Mouse (Mus musculus) forebrain, embryonic 11.5 days (tissue): Measurements from ENCODE around the gene Dnase1l3. TPM values are rescaled to one million over a fixed set of nuclear protein-coding genes. Genes with fewer than 3 reads are reported as not detected.

Experiments
- ATAC-seq: fragments of 200-750 bp; cut with Nextera tagmentation; replicated peaks from 2 replicates; pipeline ENCODE4 v1.8.0; 2017; ENCODE audit warnings: moderate TSS enrichment; ENCODE audit not compliant: low FRiP score
- DNase-seq: peaks from one replicate; pipeline ENCODE4 v3.0.0-alpha.2; 2017; ENCODE audit warnings: low spot score
- H3K27ac ChIP-seq: fragments of 300-500 bp; sonication (generic); 2 replicates; pipeline ENCODE4 v1.5.1; 2014; ENCODE audit warnings: low read depth, low read length
- H3K27me3 ChIP-seq: fragments of 300-500 bp; sonication (generic); 2 replicates; pipeline ENCODE4 v1.6.1; 2014; ENCODE audit warnings: mild to moderate bottlenecking, low read length, mixed read lengths; ENCODE audit not compliant: control insufficient read depth, insufficient read depth
- H3K36me3 ChIP-seq: fragments of 300-500 bp; sonication (generic); 2 replicates; pipeline ENCODE4 v1.6.1; 2014; ENCODE audit warnings: mild to moderate bottlenecking, low read length, moderate library complexity, mixed read lengths; ENCODE audit not compliant: control insufficient read depth, insufficient read depth
- H3K4me1 ChIP-seq: fragments of 300-500 bp; sonication (generic); replicated peaks from 2 replicates; pipeline ENCODE4 v1.6.1; 2014; ENCODE audit warnings: low read length, mixed read lengths; ENCODE audit not compliant: control insufficient read depth, insufficient read depth
- H3K4me2 ChIP-seq: fragments of 300-500 bp; sonication (generic); 2 replicates; pipeline ENCODE4 v1.6.1; 2014; ENCODE audit warnings: low read depth, mild to moderate bottlenecking, low read length, moderate library complexity, mixed read lengths; ENCODE audit not compliant: severe bottlenecking
- H3K4me3 ChIP-seq: fragments of 300-500 bp; sonication (generic); 2 replicates; pipeline ENCODE4 v1.5.1; 2014; ENCODE audit warnings: low read depth, low read length
- H3K9ac ChIP-seq: fragments of 300-500 bp; sonication (generic); 2 replicates; pipeline ENCODE4 v1.6.1; 2014; ENCODE audit warnings: low read length
- H3K9me3 ChIP-seq: fragments of 300-500 bp; sonication (generic); 2 replicates; pipeline ENCODE4 v1.6.1; 2016; ENCODE audit warnings: low read length, mixed read lengths; ENCODE audit not compliant: control insufficient read depth
- WGBS: fragments of 180-500 bp; shearing (Covaris S2); extraction: QIAGEN DNeasy Blood & Tissue Kit; methylation state at CpG from one replicate; pipeline ENCODE4 v1.1.7; 2014; 5-methylcytosine and 5-hydroxymethylcytosine counted together
- polyA plus RNA-seq: library from polyadenylated mRNA; unstranded; fragments of >200 nt; fragmentation: Nextera tagmentation; extraction: Ambion mirVana; gene quantifications from 2 replicates; pipeline ENCODE4 v1.2.1, GENCODE M21; 2014

The Dnase1l3 gene
- polyA plus RNA-seq, 1 experiment from 2014 or later: not detected

DNA sequence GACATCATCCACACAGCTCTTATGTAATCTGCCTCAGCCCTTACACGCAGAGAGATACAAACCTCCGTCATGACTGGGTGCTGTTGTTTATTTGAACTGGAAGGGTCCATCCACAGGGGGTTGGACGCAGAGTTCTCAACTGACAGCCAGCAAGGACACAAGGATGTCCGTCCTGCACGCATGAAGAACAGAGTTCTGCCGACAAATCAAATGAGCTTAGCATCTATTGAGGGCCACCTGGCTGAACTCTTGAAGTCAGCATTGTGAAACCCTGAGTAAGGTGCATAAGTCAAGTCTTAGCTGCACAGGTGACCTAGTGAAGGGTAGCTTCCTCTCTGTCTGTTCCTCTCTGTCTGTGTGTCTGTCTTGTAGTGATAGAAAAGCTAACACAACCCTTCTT is 41.6 kb upstream of the Dnase1l3 start:
- Histone ChIP-seq H3K9ac (no peak overlapping the region), H3K27ac (no peak overlapping the region), H3K4me1 (no peaks in the 10 kb centered on the region), H3K4me2 (no peak overlapping the region), H3K27me3 (no peaks in the 10 kb centered on the region), H3K36me3 (no peaks in the 10 kb centered on the region), H3K9me3 (no peaks in the 10 kb centered on the region), H3K4me3 (no peak overlapping the region)
- ATAC-seq (no peak), DNase-seq (no peak)
- 92% methylated on average over 6 of the region's 6 CpGs for WGBS

DNA sequence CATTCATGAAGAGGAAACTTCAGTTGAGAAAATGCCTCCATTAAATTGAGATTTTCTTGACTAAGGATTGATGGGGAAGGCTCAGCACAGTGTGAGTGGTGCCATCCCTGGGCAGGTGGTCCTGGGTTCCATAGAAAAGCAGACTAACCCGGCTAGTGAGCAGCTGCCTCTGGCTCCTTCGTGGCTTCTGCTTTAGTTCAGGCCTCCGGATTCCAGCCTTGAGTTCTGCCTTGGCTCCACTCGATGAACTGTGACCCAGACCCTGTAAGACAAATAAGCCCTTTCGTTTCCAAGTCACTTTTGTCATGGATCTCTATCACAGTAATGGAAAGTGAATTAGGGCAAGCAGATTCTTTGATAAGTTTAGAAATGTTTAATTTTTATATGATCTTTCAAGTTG is 40.2 kb upstream of the Dnase1l3 start:
- ATAC-seq: no peak
- Histone ChIP-seq H3K36me3 (no peaks in the 10 kb centered on the region), H3K27me3 (no peaks in the 10 kb centered on the region), H3K4me3 (no peak overlapping the region), H3K9me3 (no peaks in the 10 kb centered on the region), H3K4me1 (peaks cover 2% of the 10 kb centered on the region; the same call in 1 of the 2 replicates), H3K9ac (no peak overlapping the region), H3K27ac (no peak overlapping the region), H3K4me2 (no peak overlapping the region)
- 76% methylated on average over 5 of the region's 5 CpGs for WGBS
- DNase-seq: no peak

DNA sequence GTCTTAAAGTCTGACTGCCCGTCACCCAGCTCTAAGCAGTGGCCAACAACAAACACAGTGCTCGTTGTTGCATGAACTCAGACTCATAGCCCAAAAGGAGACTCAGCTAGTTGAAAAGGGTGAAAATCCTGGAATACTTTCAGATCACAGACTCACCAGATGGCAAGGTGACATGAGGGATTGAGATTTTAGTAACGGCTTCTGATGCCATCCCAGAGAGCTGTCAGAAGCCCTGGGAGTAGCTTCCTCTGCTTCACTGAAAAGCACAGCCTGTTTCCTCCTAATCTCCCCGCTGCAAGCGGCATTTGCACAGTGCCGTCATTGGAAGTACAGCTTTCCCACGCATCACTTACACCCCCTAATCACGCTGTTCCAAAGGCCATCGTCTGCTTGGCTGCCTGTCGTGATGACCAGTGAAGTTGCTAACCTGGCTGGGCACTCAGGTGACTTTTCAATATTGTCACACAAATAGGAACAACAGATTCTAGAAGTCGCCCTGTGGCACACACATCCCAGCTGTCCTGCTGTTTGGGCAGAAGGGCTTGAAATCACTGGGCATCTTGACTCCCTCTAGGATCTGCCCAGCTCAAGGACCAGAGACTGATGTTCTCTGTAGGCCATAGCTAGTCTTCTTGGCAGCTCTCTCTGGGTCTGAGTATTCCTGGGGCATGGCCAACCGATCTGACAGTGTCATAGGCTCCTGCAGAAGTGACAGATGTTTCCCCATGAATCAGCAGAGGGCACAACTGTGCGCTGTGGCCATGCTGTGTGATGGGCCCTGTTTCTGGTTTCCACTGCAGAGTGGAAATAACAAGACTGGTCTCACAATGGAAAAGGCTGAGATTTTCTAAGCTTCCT is 37.9 kb upstream of the Dnase1l3 start:
- Histone ChIP-seq H3K4me1 (peaks cover 2% of the 10 kb centered on the region; the same call in 1 of the 2 replicates), H3K36me3 (no peaks in the 10 kb centered on the region), H3K4me3 (no peak overlapping the region), H3K9ac (no peak overlapping the region), H3K27me3 (no peaks in the 10 kb centered on the region), H3K4me2 (no peak overlapping the region), H3K27ac (no peak overlapping the region), H3K9me3 (no peaks in the 10 kb centered on the region)
- DNase-seq: no peak
- ATAC-seq: no peak
- WGBS: 57% methylated on average over 13 of the region's 13 CpGs

DNA sequence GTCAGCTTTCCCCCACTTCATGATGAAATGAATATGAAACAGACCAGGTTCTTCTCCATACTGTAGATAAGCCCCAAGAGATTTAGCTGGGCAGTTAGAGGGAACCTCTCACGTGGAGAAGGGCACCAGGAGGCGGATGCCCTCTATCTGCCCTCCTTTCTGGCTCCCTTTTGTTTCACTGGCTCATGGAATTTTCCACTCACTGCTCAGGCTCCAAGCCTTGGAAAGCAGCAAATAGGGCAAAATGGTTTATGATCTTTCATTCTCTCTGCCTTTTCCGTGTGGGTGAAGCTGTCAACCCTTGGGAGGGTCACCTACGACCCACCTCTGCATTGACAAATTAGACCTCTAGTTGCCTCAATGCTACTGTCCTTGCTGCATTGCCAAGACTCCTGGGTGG is 36.2 kb upstream of the Dnase1l3 start:
- Histone ChIP-seq H3K36me3 (no peaks in the 10 kb centered on the region), H3K9ac (no peak overlapping the region), H3K27me3 (no peaks in the 10 kb centered on the region), H3K4me1 (peaks cover 2% of the 10 kb centered on the region; the same call in 1 of the 2 replicates), H3K9me3 (no peaks in the 10 kb centered on the region), H3K27ac (no peak overlapping the region), H3K4me3 (no peak overlapping the region), H3K4me2 (no peak overlapping the region)
- ATAC-seq: no peak
- no peak for DNase-seq
- WGBS: 57% methylated on average over 4 of the region's 4 CpGs

DNA sequence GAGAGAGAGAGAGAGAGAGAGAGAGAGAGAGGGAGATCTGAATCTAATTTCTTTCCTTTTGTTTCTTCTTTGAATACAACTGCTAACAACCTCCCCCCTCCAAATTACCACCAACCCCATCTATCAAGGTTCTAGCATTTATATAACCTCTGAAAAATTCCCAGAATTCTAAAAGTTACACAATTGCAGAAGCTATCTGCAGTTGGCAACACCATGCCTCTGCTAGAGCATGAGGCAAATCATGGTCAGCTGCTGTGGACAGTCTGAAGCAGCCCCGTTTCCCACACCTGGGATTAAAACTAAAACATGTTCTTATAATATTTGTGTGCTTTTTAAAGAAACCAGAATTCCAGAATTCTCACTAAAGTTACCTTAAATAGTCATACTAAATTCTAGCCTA is 35.4 kb upstream of the Dnase1l3 start:
- Histone ChIP-seq H3K4me1 (peaks cover 2% of the 10 kb centered on the region; the same call in 1 of the 2 replicates), H3K4me3 (no peak overlapping the region), H3K27ac (no peak overlapping the region), H3K27me3 (no peaks in the 10 kb centered on the region), H3K36me3 (no peaks in the 10 kb centered on the region), H3K9ac (no peak overlapping the region), H3K4me2 (no peak overlapping the region), H3K9me3 (no peaks in the 10 kb centered on the region)
- no peak for ATAC-seq
- DNase-seq: no peak
- WGBS: 83% methylated on average over 1 of the region's 1 CpGs

DNA sequence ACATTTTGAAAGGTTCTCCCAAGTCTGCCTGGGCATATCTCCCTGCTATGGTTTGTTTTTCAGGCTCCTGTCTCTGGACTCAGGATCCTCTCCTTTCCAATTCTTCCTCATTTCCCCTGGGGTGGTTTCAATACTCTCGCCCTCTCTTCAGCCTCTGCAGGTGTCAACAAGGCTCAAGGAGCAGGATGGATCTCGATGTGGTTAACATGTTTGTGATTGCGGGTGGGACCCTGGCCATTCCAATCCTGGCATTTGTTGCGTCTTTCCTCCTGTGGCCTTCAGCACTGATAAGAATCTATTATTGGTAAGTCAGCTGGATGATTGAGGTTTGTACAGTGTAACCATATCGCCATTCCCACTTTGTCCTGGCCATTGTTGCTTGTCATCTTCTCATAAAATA is 33.7 kb upstream of the Dnase1l3 start:
- Histone ChIP-seq H3K36me3 (no peaks in the 10 kb centered on the region), H3K27me3 (no peaks in the 10 kb centered on the region), H3K4me2 (no peak overlapping the region), H3K9me3 (no peaks in the 10 kb centered on the region), H3K27ac (no peak overlapping the region), H3K4me3 (no peak overlapping the region), H3K9ac (no peak overlapping the region), H3K4me1 (peaks cover 2% of the 10 kb centered on the region; the same call in 1 of the 2 replicates)
- DNase-seq (no peak), ATAC-seq (no peak)
- WGBS: 92% methylated on average over 5 of the region's 5 CpGs

DNA sequence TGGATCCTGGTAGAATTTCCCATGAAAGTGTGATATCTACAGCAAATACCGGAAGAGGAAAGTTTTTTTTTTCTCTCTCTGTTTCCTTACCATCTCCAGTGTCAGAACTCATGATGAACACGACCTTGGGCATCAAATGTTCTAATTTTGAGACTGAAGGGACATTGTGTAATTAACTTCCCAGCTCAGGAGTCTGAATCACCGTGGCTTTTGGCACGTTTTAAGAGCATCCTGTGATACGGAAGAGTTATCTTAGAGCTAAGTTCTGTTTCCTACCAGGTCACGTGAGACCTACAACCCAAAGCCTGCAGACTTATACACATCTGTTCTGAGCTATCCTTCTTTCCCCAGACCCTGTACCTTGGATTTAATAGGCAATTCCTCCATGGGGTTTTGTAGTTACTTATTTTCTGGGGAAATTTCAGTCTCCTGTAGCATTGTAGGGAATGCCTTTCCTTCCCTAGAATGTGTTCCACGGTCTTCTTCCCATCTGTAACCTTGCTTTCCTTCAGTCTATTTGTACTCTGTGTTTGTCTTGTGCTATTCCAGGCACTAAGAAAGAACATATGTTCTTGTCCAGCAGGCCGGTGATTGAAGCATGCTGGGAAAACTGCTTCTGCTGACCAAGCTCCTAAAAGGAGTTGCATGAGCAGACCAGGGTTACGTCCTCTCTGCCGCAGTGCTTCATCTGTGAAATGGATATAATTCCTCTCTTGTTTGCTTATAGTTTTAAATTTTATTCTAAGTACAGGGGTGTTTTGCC is 32.6 kb upstream of the Dnase1l3 start:
- no peak overlapping the region for H3K9ac ChIP-seq
- ATAC-seq (no peak), DNase-seq (no peak)
- H3K36me3 ChIP-seq: no peaks in the 10 kb centered on the region
- H3K4me1 ChIP-seq: peaks cover 2% of the 10 kb centered on the region; the same call in 1 of the 2 replicates
- no peak overlapping the region for H3K4me2 ChIP-seq
- no peak overlapping the region for H3K27ac ChIP-seq
- H3K27me3 ChIP-seq: no peaks in the 10 kb centered on the region
- no peak overlapping the region for H3K4me3 ChIP-seq
- no peaks in the 10 kb centered on the region for H3K9me3 ChIP-seq
- 88% methylated on average over 10 of the region's 10 CpGs for WGBS

DNA sequence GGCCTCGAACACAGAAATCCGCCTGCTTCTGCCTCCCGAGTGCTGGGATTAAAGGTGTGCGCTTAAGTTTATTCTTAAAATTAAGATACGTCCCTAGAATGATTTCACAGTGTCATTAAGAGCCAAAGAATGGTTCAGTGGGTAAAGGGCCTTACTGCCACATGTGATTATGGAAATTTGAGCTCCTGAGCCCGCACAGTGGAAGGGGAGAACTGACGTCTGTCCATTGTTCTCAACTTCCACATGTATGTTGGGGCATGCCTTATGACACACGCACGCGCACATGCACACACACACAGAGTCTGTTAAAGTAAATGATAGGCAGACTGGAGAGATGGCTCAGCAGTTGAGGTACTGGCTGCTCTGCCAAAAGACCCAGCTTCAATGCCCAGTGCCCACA is 30.6 kb upstream of the Dnase1l3 start:
- H3K9me3 ChIP-seq: no peaks in the 10 kb centered on the region
- H3K4me2 ChIP-seq: no peak overlapping the region
- 90% methylated on average over 10 of the region's 10 CpGs for WGBS
- no peak overlapping the region for H3K4me3 ChIP-seq
- H3K9ac ChIP-seq: no peak overlapping the region
- no peak overlapping the region for H3K27ac ChIP-seq
- no peaks in the 10 kb centered on the region for H3K4me1 ChIP-seq
- DNase-seq (no peak), ATAC-seq (no peak)
- no peaks in the 10 kb centered on the region for H3K27me3 ChIP-seq
- no peaks in the 10 kb centered on the region for H3K36me3 ChIP-seq
